Mouse (Mus musculus) brain, embryonic 18.5 days (tissue): ENCODE measurements at regions not wholly inside any gene's neighbourhood (a gene's known extent, or its start where the extent isn't known, plus 50 kb on each side); places are given as distances from the start of the nearest gene placed in this dataset.
"Not testable (repeated sequence)": the region's sequence is repeated elsewhere in the genome, so short reads cannot be mapped to it uniquely, and the experiment has no call there.

Experiments used
- DNase-seq: peaks from one replicate; pipeline ENCODE4 v3.0.0-alpha.2; 2012; ENCODE audit warnings: low read depth, low spot score

GRCm38 (mm10) chr5:25639187-25639586, 66.4 kb downstream of the Xrcc2 start:
- no peak for DNase-seq

DNA sequence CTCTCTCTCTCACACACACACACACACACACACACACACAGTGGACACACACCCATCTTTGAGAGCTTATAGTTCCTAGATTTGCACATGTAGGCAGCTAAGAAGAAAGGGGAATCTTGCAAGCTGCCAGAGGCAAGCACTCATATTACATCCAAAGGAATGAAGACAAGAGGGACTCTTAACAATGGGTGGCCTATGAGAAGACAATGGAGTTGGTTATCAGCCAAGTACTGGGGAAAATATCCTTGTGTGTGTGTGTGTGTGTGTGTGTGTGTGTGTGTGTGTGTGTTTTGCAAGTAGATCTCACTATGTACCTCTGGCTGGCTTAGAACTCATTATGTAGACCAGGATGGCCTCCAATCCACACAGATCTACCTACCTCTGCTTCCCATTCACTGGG, 67.5 kb downstream of the Xrcc2 start:
- no peak for DNase-seq

DNA sequence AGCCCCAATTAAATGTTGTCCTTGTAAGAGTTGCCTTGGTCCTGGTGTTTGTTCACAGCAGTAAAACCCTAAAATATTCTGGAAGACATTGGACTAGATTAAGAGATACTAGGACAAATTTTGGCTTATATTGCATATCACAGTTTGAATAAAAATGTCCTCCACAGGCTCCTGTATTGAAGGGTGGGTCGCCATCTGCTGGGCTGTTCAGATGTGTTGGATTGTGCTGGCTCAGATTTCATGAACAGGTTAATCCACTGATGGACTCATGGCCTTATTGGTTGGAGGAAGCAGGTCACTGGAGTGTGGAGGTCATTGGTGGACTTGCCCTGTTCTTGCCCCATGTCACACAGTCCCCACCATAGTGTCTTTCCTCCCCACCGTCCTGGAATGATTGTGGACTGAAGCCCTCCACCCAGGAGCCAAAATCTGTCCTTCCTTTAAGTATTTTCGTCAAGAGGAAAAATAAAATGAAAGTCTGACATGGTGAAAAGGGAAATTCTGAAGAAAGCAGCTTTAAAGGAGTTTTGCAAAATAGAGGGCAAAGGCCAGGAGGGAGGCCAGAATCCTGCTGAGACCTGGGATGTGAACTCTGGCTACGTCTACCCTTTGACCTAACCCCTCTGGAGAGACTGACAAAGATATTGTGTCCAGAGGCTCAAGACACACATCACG, 72.6 kb downstream of the Xrcc2 start:
- no peak for DNase-seq

- no peak for DNase-seq
Measured at GRCm38 (mm10) chr5:25629731-25630130, 75.9 kb downstream of the Xrcc2 start.

GRCm38 (mm10) chr5:25628504-25628903, 77.1 kb downstream of the Xrcc2 start:
- no peak for DNase-seq

DNA sequence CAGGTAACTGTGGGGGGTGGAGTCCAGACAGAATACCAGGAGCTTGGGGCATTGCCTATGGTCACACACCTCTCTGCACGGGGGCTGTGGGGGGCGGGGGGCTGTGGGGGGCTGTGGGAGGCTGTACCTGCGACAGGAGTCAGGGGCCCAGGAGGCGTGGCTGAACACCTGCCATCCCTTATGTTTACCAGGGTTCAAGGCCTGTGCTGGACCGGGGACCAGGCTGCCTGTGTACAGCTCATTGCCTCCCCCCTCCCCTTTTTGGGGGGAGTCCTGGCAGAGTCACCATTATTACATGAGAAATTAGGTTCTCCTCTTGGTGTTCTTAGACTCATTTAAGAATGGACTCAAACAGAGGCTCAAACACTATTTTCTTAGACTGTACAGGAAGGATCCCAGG, 78.5 kb downstream of the Xrcc2 start:
- DNase-seq, result no peak

DNA sequence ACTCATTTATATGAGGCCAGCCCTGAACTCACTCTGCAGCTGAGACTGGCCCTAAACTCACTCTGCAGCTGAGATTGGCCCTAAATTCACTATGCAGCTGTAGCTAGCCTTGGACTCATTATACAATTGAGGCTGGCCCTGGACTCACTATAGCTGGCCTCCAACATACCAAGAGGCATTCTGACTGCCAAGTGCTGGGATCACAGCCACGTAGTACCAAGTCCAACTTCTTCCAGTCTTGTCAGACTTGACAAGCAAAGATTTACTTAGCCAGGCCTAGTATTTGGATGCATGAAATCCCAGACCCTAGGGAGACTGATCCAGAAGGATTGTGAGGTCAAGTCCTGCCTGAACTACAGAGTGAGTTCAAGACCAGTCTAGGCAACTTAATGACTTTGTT, 81.6 kb downstream of the Xrcc2 start:
- DNase-seq, result no peak

GRCm38 (mm10) chr5:25619872-25620271, 85.8 kb downstream of the Xrcc2 start:
- DNase-seq, result no peak

DNA sequence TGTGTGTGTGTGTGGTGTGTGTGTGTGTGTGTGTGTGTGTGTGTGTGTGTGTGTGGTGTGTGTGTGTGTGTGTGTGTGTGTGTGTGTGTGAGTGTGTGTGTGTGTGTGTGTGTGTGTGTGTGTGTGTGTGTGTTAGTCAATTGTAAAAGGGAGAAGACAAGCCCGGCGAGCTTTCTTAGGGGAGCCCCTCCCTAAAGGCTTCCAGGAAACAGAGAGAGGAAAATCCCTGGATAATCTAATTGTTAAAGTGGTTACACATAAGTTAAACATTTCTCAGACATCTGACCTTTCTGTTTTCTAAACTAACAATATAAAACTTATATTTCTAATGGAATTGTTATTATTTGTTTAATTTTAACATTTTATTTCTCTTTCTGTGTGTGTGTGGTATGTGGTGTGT, 86.3 kb downstream of the Xrcc2 start:
- DNase-seq, result not testable (repeated sequence)

GRCm38 (mm10) chr5:25614659-25615061, 91.0 kb downstream of the Xrcc2 start:
- DNase-seq, result no peak

DNA sequence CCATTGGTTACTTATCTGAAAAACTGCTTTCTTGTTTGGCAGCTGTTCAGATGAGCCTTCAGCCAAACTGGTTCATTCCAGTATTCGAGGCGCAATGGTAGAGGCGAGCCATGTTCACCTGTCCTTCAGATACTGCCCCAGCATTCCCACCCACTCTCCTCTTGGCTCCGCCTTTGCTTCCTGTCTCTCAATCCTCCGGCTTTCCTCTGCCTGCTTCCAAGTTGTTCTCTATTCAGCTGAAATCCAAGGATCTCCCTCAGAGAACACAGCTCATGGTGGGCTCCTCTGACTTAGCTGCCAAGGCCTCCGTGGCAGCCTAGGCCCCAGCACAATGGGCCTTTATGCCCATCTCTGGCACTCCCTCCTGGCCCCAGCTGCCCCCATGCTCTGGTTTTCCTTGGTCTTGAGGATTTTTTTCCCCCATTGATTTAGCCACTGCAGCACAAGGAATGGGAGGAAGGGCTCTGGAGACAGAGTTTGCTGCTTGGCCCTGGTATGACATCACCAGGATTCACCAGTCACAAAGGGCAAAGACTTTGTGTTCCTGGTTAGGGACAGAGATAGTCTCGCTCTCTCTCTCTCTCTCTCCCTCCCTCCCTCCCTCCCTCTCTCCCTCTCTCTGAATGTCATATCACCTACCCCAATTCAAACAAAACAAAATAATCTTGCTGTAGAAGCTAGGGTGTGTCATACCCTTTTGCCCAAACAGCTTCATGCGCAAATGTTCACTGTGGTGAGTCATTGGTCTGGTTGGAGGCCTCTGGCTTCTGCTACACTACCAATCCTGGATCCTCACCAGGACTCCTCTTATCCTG, 91.6 kb downstream of the Xrcc2 start:
- peak; percentile 63 for DNase-seq

DNA sequence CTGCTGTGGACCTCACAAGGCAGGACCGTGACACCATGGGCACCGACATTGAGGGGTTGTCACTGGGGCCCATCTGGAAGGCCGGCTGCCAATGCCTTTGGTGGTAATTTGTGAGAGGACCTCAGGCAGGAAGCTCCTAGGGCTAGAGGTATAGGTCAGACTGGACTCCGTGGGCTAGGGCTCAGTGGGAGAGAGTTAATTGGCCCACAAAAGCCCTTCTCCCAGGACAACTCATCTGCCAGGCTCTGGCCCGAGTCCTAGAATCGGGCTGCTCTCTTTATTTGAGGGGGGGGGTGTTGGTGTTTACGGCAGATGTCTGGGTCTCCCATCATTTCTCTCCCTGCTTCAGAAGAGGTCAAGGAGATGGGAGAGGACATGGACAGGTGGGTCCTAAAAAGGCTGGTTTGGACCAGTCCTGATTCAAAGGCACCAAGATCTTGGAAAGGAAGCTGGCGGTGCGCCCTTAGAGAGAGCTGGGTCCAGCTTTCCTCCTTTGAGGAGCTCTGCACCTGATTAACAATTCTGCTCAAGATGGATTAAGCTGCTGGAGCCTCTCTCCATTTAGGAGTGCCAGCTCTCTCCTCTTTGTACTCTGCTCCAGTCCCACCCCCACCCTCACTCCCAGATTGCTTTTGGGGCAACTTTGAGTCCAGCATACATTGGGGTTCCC, 93.5 kb downstream of the Xrcc2 start:
- no peak for DNase-seq

GRCm38 (mm10) chr5:25609911-25610310, 94.0 kb downstream of the Cct8l1 start:
- DNase-seq, result no peak

GRCm38 (mm10) chr5:25602123-25602522, 86.3 kb downstream of the Cct8l1 start:
- DNase-seq, result no peak

DNA sequence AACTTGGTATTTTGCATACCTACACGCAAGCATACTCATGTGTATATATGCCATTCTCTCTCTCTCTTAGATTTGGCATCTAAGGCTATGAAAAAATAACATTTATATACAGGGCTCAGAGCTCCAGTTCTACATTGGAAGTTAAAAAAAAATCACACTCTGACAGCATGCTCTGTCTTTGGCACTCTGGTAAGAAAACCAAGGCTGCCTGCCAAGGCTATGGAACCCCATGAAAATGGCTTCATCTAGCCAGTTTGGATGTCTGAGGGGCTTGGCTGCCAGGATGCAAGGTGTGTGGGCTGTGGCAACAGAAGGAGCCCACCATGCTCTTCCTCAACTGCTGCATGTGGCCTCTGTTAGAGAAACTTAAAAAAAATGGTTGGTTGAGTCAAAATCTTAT, 83.5 kb downstream of the Cct8l1 start:
- DNase-seq, result no peak

- DNase-seq, result no peak
Measured at GRCm38 (mm10) chr5:25597786-25598185, 81.9 kb downstream of the Cct8l1 start.

GRCm38 (mm10) chr5:25591709-25592108, 75.8 kb downstream of the Cct8l1 start:
- DNase-seq, result no peak
